Mouse (Mus musculus) cerebellum, adult 18-20 months (tissue): Measurements from ENCODE around the gene Notch4.

ENCODE experiments used
- DNase-seq, 2 experiments: peaks; one replicate each; pipeline ENCODE4 v3.0.0; 2021

Notch4 gene

DNA sequence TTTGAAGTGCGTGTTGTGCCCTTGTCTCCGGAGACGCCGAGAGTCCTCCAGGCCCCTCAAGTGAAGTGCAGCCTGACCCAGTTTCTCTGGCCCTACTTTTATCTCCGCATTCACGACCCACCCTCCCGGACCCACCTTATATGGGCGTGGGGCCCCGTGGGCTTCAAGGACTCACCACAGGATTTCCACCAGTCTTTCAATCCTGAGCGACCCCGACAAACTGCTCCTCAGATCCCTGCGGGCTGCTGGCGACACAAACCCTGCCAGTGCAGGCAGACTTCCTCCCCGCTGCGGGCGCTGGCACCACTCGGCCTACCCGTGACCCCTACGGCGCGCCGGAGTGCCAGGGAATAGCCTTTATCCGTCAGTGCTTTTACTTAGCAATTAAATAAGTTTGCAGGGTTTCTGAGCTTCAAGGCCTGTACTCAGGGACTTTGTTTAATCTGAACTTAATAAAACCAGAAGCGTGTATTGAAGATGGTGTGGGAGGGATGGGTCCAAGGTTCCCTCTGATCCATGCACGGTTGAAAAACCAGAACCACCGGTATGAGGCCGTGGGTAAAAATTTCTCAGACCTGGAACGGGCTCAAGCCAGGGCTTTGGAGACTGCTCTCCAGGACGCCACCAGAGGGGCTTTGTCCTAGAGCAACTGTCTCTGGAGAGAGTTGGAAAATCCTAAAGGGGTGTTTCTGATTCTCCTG lies 64.0 kb downstream of the Notch4 start, which contains the start of gene Ppt2:
Ppt2 (minus strand) TSS at position 568 of the 701 bp plus-strand sequence.
- DNase-seq = peak; percentile 82 to 86

DNA sequence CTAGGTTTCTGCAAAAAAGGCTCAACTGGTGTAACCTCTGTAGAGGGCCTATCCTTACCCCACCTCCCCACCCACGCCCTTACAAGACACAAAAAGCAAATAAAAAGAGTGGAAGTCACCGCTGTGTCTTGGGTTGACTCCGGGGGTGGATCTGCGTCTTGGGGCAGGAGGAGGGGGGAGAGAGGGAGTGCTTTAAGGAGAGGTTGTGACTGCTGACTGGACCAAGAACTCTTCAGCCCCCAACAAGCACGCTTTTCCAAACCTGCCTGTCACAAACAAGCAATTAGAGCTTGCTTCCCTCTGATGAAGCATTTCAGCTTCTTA lies 64.5 kb downstream of the Notch4 start:
- no peak for DNase-seq

DNA sequence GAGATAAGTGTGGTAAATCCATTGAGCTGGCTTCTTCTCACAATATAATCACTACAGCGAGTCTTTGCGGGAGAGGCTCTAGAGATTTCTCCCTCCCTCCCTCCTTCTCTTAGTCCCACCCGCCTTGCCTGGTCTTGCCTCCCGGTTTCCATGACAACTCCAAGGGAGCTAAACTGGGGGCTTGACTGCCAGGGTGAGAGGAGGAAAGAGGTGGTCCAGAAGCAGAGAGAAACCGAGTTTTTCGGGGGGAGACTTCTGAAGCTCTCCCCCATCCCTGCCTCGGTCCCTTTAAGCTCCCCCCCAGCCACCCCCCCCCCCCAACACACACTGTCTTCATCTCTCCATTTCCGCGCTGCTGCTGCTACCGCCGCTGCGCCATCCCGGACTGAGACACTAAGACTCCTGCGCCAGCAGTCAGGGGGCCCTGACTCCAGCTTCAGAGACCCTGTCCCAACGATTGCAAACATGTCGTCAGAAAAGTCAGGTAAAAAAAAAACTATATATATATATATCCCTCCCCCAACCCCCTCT lies 65.2 kb downstream of the Notch4 start, which contains the start of gene Prrt1:
Prrt1 (plus strand) TSS at position 313 of the 531 bp plus-strand sequence.
- peak; percentile 63 to 71 for DNase-seq

DNA sequence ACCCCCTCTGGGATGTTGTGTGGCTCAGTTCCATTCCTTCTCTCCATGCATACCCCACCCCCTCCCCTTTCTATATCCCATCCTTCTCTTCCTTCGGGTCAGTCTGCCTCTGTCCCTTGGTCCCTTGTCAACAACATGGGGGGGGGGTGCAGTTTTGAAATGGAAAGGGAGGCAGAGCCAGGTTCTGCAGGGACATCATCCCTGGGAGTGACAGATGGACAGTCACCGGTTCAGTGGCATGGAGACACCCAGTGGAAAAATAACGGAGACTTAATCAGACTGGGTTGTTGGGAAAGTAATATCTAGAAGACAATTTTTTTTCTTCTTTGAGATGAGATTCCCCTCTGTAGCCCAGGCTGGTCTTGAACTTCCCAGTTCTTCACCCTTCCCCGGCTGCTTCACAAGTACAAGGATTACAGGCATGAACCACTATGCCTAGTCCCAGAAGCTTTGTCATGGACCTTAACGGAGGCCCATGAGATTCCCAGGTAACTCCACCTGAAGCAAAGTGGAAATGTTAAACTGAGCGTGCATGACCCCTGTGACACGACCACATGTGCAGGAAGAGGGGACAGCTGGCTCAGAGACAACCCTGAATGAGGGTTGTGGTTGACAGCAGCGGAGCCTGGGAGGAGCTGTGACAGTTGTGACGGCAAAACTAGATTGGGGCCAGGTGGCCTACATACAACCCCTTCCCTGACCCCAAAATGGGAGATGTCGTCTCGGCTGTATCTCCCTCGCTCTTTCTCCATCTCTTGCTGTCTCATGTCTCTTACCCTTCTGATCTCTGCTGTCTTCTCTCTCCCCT lies 65.9 kb downstream of the Notch4 start:
- DNase-seq = peak; percentile 68 to 77

DNA sequence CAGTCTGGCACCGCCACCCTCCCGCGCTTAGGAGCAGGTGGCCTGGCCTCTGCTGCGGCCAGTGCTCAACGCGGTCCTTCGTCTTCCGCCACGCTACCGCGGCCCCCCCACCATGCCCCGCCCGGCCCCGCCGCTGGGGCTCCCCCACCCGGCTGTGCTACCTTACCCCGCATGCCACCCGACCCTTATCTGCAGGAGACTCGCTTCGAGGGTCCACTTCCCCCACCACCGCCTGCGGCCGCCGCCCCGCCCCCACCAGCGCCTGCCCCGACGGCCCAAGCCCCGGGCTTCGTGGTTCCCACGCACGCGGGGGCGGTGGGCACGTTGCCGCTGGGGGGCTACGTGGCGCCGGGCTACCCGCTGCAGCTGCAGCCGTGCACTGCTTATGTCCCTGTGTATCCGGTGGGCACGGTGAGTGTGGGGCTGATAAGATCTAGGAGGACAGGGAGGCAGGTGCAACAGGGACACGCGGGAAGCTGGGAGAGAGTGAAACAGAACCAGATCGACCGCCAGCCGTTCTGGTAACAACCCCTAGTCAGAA lies 66.8 kb downstream of the Notch4 start:
- peak; percentile 55 to 68 for DNase-seq

DNA sequence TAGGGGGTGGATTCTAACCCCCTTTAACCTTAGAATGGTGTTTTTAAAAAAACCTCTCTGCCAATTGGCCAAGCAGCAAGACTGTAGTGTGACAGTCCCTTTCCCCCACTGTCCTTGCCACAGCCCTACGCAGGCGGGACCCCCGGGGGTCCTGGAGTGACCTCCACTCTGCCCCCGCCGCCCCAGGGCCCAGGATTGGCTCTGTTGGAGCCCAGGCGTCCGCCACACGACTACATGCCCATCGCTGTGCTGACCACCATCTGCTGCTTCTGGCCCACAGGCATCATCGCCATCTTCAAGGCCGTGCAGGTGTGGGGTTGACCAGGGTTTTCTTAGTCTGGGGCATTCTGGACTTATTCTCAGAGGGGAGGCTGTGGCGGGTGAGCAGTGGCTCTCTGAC lies 67.6 kb downstream of the Notch4 start:
- DNase-seq = peak; percentile 52 to 62

DNA sequence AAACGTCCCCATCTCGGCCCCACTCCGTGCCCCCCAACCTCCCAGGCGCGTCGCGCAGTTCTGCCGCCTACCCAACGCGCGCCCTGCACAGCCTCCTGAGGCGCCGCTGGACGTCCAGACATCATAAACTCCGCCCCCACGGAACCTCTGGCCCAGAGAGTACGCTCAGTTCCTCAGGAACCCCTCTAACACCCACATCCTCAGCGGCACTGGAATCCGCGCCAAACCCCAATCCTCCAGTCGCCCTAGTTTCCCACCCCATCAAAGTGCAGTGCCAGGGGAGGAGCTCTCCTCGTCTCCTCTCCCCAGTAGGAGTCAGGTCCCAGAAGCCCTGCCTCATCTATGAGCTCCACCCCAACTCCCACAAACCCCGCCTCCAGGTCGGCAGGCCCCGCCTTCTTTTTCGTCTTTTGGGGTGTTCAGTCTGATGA lies 68.2 kb downstream of the Notch4 start:
- peak; percentile 86 to 91 for DNase-seq

DNA sequence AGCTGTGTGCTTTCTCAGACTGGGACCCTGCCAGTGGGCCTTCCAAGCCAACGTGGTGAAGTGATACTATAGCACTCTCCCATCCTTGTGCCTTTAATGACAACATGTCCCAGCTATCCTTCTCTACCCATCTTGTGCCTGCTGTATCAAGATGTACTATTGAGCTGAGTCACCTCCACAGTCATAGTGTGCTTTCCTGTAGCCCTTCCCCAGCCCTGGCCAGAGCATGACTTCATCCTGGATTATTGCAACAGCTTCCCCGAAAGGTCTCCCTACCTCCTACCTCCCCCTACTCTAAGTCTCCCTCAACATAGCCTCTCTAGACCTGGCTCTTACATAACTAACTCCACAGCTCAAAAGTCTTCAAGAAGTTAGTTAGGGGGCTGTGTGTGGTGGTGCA lies 71.6 kb downstream of the Notch4 start:
- DNase-seq = no peak

DNA sequence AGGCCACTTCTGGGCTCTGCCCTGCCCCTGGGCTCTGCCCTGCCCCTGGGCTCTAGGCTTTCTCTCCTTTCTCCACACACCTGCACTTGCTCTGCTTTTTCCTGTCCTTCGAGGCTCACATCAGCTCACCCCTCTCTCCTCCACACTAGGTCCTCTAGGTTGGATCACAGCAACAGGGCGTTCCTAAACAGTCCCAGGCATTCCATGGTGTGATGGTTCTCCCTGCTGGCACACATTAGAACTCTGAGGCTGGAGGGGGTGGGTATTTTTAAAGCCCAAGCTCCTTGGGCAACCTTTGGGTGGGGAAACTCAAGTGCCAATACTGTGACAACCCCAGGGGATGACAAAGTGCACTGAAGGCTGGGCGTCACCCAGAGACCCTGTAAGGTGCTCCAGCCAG lies 73.4 kb downstream of the Notch4 start:
- no peak for DNase-seq
